Mouse (Mus musculus) heart, embryonic 13.5 days (tissue): ENCODE measurements around the gene Dhdds. TPM values are rescaled to one million over a fixed set of nuclear protein-coding genes. Genes with fewer than 3 reads are reported as not detected.
A peak's percentile ranks its signal among the peaks of the same experiment; 100 is the strongest.

Source experiments
- ATAC-seq: fragments of 200-750 bp; cut with Nextera tagmentation; 2 replicates; pipeline ENCODE4 v1.8.0; 2017; ENCODE audit warnings: moderate TSS enrichment; ENCODE audit not compliant: insufficient number of reproducible peaks, low FRiP score, low TSS enrichment; ENCODE audit errors: extremely low read depth
- H3K27ac ChIP-seq: fragments of 300-500 bp; sonication (generic); replicated peaks from 2 replicates; pipeline ENCODE4 v1.5.1; 2015; ENCODE audit warnings: moderate library complexity, mild to moderate bottlenecking, inconsistent platforms
- H3K27me3 ChIP-seq: fragments of 300-500 bp; sonication (generic); replicated peaks from 2 replicates; pipeline ENCODE4 v1.6.1; 2015; ENCODE audit warnings: mild to moderate bottlenecking, inconsistent platforms
- H3K36me3 ChIP-seq: fragments of 300-500 bp; sonication (generic); 2 replicates; pipeline ENCODE4 v1.6.1; 2015; ENCODE audit warnings: mild to moderate bottlenecking, inconsistent platforms
- H3K4me1 ChIP-seq: fragments of 300-500 bp; sonication (generic); 2 replicates; pipeline ENCODE4 v1.6.1; 2015; ENCODE audit warnings: inconsistent platforms
- H3K4me2 ChIP-seq: fragments of 300-500 bp; sonication (generic); 2 replicates; pipeline ENCODE4 v1.6.1; 2015; ENCODE audit warnings: inconsistent platforms, mild to moderate bottlenecking, moderate library complexity
- H3K4me3 ChIP-seq: fragments of 300-500 bp; sonication (generic); 2 replicates; pipeline ENCODE4 v1.5.1; 2015; ENCODE audit warnings: moderate library complexity, mild to moderate bottlenecking, inconsistent platforms
- H3K9ac ChIP-seq: fragments of 300-500 bp; sonication (generic); 2 replicates; pipeline ENCODE4 v1.6.1; 2015; ENCODE audit warnings: inconsistent platforms, mild to moderate bottlenecking, moderate library complexity
- H3K9me3 ChIP-seq: fragments of 300-500 bp; sonication (generic); 2 replicates; pipeline ENCODE4 v1.6.1; 2016; ENCODE audit warnings: inconsistent platforms
- WGBS: fragments of 180-500 bp; shearing (Covaris S2); methylation state at CpG from one replicate; pipeline ENCODE4 v1.1.7; 2015; ENCODE audit warnings: mixed read lengths; 5-methylcytosine and 5-hydroxymethylcytosine counted together
- polyA plus RNA-seq: library from polyadenylated mRNA; unstranded; fragments of >200 nt; fragmentation: Nextera tagmentation; extraction: Ambion mirVana; gene quantifications from 2 replicates; pipeline ENCODE4 v1.2.1, GENCODE M21; 2015

Dhdds gene
- polyA plus RNA-seq, 1 experiment from 2014 or later, result 31.0 TPM

DNA sequence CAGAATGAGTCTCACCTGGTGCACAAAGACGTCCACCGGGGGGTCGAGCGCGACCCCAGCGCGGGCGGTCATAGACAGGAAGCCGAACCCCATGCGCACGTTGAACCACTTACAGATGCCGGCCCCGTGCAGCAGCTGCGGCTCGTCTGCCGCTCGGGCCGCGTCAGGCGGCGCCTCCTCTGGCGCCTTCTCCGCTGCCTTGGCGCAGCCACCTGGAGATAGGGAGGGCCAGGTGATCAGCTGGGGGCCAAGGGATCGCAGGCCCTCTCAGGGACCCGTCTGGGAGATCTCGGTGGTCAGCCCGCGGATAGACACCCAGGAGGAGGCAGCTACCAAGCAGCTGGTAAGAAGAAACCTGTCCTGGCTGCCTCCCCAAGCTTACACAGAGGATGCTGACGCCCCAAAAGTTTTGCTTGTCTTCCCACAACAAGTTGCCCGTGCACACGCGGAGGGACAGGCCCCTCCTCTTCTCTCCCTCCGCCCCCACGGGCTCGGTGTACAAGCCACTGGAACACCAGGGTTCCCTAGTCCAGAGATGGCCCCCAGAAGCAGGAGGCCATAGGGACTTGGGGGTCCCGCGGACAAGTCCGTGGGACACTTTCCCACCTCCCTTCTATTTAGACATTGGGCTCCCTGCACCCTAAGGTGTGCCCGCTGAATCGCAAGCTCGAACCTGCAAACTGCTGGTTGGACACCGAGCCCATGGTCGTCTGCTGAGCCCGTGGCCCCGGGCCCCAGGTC is 17.5 kb upstream of the Dhdds start:
- H3K9ac ChIP-seq, result 0 out of 2 replicates have a peak overlapping the region, but pooled peaks have one; percentile 3
- peak overlapping the region; percentile 38 for H3K4me3 ChIP-seq
- WGBS, result under 1% methylated on average over 46 of the region's 46 CpGs
- H3K36me3 ChIP-seq, result no peaks in the 10 kb centered on the region
- peaks cover 54% of the 10 kb centered on the region for H3K27me3 ChIP-seq
- no peak for ATAC-seq
- no peak overlapping the region for H3K27ac ChIP-seq
- H3K4me2 ChIP-seq, result peak overlapping the region; percentile 64
- H3K4me1 ChIP-seq, result peaks cover 24% of the 10 kb centered on the region
- H3K9me3 ChIP-seq, result no peaks in the 10 kb centered on the region

DNA sequence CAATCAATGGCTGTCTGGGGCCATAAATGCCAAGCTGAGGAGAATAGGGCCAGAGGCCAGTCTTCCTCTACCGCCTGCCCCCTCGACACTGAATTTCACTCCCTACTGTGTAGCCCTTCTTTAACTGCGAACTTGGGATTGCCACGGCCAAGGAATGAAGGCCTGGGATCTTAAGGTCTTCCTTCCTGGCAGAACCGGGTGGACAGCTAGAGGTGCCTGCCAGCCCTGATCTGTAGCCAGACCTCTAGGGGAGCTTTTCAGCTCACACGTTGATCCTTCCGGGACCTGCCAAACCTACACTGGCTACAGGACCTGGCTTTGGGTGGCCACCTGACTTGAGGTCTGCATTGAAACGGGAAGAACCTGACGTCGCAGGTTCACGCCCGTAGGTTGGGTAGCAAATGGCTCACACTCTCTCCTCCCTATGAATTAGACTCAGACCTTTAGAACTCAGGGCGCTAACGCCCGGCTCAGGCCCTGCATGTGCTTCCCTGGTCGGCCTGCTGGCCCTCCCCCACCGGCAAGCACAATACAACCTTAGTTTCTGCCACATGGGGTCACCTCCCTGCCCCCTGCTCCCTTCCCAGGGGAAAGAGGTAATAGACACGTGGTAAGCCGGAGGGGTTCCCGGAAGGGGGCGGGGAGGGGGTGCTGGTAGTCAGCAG is 16.6 kb upstream of the Dhdds start:
- Histone ChIP-seq H3K9ac (0 out of 2 replicates have a peak overlapping the region, but pooled peaks have one; percentile 3), H3K4me2 (peak overlapping the region; percentile 64)

DNA sequence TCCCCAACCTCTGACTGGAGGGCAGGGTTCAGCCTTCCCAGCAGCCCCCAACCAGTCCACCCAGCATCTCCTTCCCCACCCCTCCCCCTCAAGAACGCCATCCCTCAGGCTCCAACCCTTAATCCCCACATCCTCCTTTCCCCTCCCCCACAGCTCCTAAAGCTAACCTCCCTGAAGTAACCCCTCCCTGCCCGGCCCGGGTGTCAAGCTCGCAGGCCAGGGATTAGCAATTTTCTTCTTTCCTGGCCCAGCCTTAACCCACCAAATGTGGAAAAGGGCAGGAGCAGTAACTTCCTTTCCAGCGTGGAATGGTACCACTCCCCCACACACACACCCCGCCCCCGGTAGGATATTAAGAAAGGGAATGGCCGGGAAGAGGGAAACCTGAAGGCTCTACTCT is 16.0 kb upstream of the Dhdds start:
- WGBS, result 3% methylated on average over 8 of the region's 8 CpGs
- Histone ChIP-seq H3K9me3 (no peaks in the 10 kb centered on the region), H3K4me2 (peak overlapping the region; percentile 64; the same call in 1 of the 2 replicates), H3K36me3 (no peaks in the 10 kb centered on the region), H3K27ac (no peak overlapping the region), H3K9ac (no peak overlapping the region), H3K4me3 (peak overlapping the region; percentile 38; the same call in 1 of the 2 replicates), H3K4me1 (peaks cover 38% of the 10 kb centered on the region), H3K27me3 (peaks cover 54% of the 10 kb centered on the region)
- no peak for ATAC-seq

More for the DNA sequence above, 16.6 kb upstream of the Dhdds start:
- no peak for ATAC-seq
- 2% methylated on average over 21 of the region's 21 CpGs for WGBS
- H3K36me3 ChIP-seq, result no peaks in the 10 kb centered on the region
- no peaks in the 10 kb centered on the region for H3K9me3 ChIP-seq
- H3K27ac ChIP-seq, result no peak overlapping the region
- H3K4me1 ChIP-seq, result peaks cover 32% of the 10 kb centered on the region
- peak overlapping the region; percentile 38 for H3K4me3 ChIP-seq
- H3K27me3 ChIP-seq, result peaks cover 54% of the 10 kb centered on the region

DNA sequence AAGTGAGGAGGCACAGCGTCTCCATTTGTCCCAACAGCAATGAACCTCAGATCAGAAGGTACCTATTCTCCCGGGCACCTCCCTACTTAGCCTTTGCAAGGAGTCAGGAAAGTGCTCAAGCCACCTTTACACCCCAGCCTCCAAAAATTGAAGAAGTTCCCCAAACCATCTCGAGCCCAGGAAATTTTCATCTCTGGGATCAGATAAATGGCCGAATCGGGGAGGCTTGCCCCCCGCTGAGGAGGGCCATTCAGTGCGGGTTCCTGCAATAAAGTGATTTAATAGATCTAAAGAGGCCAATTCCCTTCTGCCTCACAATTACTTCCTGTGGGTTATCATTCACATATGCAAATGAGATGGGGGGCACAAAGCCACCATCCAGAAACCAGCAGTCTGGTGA is 15.5 kb upstream of the Dhdds start:
- H3K4me2 ChIP-seq, result no peak overlapping the region
- no peak for ATAC-seq
- H3K36me3 ChIP-seq, result no peaks in the 10 kb centered on the region
- H3K9me3 ChIP-seq, result no peaks in the 10 kb centered on the region
- H3K4me1 ChIP-seq, result peaks cover 43% of the 10 kb centered on the region
- 14% methylated on average over 7 of the region's 7 CpGs for WGBS
- no peak overlapping the region for H3K9ac ChIP-seq
- no peak overlapping the region for H3K27ac ChIP-seq
- H3K27me3 ChIP-seq, result peaks cover 54% of the 10 kb centered on the region
- H3K4me3 ChIP-seq, result no peak overlapping the region

DNA sequence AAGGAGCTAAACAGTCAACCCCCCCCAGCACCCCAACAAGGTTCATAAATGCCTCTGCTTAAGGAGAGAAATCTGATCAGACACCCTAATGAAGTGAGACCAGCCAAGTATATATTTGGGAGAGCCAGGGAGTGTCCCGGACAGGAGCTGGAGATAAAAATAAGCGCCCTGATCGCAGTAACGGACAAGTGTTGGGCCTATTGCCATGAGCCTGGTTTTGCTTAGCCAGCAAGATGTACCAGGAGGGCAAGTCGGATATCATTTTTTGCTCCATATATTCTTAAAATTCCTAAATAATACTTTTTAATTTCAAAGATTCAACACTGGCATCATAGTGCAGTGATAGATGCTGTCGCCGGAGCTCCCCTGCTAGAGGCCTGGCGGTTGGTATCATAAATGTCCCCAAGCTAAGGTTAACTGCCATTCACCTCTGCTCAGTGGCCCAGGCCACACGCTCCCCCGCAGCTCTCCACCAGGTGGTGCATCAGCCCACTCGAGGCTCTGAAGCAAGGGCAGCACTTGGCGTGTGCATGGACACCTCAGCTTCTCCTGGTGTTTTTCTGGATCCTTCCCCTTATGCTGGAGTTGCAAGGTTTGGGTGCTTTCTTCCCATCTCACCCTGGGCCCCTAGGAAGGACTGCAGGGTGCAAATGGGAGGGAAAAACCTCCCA is 12.3 kb upstream of the Dhdds start:
- no peak overlapping the region for H3K9ac ChIP-seq
- no peaks in the 10 kb centered on the region for H3K9me3 ChIP-seq
- WGBS, result 34% methylated on average over 12 of the region's 12 CpGs
- no peak for ATAC-seq
- peaks cover 28% of the 10 kb centered on the region for H3K27me3 ChIP-seq
- H3K27ac ChIP-seq, result no peak overlapping the region
- no peak overlapping the region for H3K4me3 ChIP-seq
- no peak overlapping the region for H3K4me2 ChIP-seq
- no peaks in the 10 kb centered on the region for H3K36me3 ChIP-seq
- peaks cover 36% of the 10 kb centered on the region for H3K4me1 ChIP-seq

DNA sequence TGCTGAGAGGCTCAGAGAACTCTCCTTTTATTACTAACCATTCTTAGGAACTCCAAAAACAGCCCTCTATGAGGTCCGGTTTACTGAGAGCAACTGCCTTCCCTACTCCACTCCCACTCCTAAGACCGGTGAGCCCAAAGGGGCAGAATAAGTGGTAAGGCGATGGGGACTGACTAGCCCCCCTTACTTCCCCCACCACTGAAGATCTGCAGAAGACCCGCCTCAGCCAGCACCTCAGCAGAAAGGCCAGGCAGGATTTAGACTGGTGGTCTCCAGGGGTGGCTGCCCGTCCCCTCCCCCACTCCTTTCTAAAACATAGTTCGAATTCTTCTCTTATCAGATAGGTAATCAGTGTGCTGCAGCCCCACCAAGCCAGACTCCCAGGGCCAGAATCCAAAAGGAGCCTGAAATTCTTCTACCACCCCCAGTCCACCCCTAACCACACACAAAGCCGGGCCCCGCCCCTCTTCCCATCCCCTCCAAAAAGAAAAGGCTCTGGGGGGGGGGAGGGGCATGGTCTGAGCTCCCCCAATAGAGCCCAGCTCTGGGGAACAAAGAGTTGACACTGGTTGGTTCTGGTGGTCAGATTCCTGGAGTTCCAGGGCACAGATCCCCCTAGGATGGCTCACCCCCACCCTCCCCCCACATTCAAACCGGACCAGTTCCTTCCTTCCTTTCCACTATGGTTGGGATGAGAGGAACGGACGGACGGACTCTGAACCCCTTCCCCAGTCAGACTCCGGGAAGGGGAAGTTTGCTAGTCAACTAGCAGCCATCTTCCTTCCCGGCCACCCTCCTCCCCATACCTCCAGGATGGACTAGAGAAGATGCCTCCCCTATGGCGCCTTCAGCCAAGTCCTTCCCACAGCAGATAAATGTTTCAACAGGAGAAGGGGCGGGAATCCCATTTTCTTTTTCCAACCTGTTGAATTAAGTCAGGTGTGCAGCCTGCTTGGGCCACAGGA is 11.0 kb upstream of the Dhdds start:
- WGBS, result 10% methylated on average over 16 of the region's 16 CpGs
- Histone ChIP-seq H3K27me3 (peaks cover 15% of the 10 kb centered on the region), H3K4me2 (peak overlapping the region; percentile 28), H3K9me3 (no peaks in the 10 kb centered on the region), H3K27ac (no peak overlapping the region), H3K36me3 (no peaks in the 10 kb centered on the region), H3K4me1 (peaks cover 24% of the 10 kb centered on the region), H3K9ac (no peak overlapping the region), H3K4me3 (no peak overlapping the region)
- ATAC-seq, result no peak

DNA sequence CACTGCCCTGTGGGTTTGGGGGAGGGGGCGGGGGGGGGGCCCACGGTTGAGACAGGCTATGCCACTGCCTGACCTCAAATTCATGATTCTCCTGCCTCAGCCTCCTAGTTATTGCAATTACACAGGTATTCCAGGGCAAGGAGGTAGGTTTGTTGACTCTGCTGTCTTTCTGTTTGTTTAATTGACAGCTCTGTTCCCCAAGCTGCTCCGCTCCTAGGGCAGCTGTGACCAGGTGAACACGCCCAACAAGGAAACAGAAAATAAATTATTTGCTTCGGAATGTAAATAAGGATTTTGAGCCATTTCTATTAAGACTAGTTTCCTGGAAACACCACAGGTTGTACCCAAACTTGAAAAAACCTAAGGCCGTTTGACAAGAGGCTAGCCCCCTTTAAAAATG is 9.0 kb upstream of the Dhdds start:
- WGBS, result 72% methylated on average over 6 of the region's 6 CpGs
- Histone ChIP-seq H3K27ac (no peak overlapping the region), H3K36me3 (no peaks in the 10 kb centered on the region), H3K9me3 (no peaks in the 10 kb centered on the region), H3K4me2 (no peak overlapping the region), H3K27me3 (no peaks in the 10 kb centered on the region; the same call in 1 of the 2 replicates), H3K4me3 (no peak overlapping the region), H3K9ac (no peak overlapping the region), H3K4me1 (peaks cover 35% of the 10 kb centered on the region)
- no peak for ATAC-seq

DNA sequence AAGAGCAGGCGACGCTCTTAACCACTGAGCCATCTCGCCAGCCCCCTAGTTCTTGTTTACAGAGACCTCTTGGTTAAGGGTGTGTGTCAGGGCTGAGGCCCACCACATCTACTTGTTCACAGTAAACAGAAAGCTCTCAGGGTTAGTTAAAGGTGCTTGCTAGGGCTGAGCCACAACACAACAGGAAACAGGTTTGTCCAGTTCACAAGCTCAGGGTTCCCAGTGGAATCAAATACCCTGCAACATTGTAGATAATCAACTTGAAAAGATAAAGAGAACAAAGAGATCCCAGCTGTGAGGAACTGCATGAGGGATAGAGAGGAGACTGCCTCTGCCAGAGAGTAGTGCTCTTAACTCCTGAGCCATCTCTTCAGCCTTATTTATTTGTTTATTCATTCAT is 6.1 kb upstream of the Dhdds start:
- Histone ChIP-seq H3K4me2 (no peak overlapping the region), H3K27me3 (no peaks in the 10 kb centered on the region), H3K36me3 (no peaks in the 10 kb centered on the region), H3K27ac (no peak overlapping the region), H3K4me1 (peaks cover 25% of the 10 kb centered on the region), H3K4me3 (no peak overlapping the region), H3K9me3 (no peaks in the 10 kb centered on the region), H3K9ac (no peak overlapping the region)
- WGBS, result 83% methylated on average over 3 of the region's 3 CpGs
- no peak for ATAC-seq

DNA sequence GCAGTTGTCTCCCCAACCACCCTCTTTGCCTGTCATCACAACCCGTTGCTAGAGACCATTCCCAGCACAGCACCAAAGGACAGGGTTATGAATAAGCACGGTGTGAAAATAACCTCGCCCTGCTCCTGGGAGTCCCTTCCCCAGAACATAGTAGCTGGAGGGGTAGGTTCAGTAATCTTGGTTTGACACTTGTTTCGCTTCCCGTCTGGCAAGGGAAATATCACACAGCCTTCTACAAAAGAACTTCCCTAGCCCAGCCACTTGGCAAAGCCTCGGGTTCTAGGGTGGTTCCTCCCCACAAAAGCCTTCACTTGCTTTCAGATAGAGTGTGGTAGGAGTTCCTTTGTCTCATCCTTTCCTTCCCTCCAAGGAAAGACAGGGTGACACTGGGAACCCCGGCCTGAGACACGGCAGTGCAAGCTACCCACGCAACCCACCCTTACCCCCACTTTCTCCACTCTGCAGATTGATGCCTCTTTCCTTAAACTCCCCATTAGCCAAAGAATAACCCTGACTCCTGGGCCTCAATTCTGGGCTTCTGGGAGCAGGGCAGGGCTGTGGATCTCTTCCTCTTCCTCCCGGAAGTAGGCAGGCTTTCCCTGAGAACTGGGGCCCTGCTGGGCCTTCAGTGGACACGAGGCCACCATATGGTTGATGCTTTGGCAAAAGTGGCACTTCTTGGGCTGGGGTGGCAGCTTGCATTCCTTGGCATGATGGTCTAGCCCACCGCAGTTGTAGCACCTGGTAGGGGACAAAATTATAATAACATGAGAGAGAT is 5.1 kb upstream of the Dhdds start:
- 0 out of 2 replicates have a peak overlapping the region, but pooled peaks have one; percentile 8 for H3K27ac ChIP-seq
- no peak overlapping the region for H3K9ac ChIP-seq

DNA sequence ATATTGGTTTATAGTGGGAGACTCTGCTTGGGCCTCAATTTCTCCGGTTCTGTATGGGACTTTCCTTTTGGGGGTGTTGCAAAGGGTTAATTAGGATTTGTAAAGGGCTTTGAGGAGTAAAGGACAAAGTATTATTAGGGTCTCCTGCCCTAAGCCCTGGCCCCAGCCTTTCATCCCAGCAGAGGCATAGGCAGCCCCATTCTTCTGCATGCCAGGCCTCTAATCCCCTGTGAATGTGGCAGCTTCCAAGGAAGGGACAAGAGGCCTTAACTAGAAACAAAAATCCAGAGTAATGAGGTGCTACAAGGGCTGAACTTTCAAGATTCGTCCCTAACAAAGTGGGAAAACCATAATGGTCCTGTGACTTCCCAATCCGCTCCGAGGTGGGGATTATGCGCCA is 2.2 kb upstream of the Dhdds start:
- H3K9ac ChIP-seq, result no peak overlapping the region
- no peak overlapping the region for H3K4me3 ChIP-seq
- H3K36me3 ChIP-seq, result peaks cover 4% of the 10 kb centered on the region; the same call in 1 of the 2 replicates
- 69% methylated on average over 5 of the region's 5 CpGs for WGBS
- no peak for ATAC-seq
- H3K4me1 ChIP-seq, result peaks cover 30% of the 10 kb centered on the region
- H3K4me2 ChIP-seq, result no peak overlapping the region
- no peak overlapping the region for H3K27ac ChIP-seq
- no peaks in the 10 kb centered on the region for H3K27me3 ChIP-seq
- no peaks in the 10 kb centered on the region for H3K9me3 ChIP-seq

More for the DNA sequence above, 5.1 kb upstream of the Dhdds start:
- Histone ChIP-seq H3K36me3 (no peaks in the 10 kb centered on the region), H3K9me3 (no peaks in the 10 kb centered on the region), H3K4me2 (no peak overlapping the region), H3K4me1 (peaks cover 19% of the 10 kb centered on the region; the same call in 1 of the 2 replicates), H3K27me3 (no peaks in the 10 kb centered on the region), H3K4me3 (no peak overlapping the region)
- 55% methylated on average over 12 of the region's 12 CpGs for WGBS
- ATAC-seq, result no peak
